Mouse (Mus musculus) midbrain, embryonic 12.5 days (tissue): ENCODE results near the gene Tshz2. TPM values are rescaled to one million over a fixed set of nuclear protein-coding genes. Genes with fewer than 3 reads are reported as not detected.
A peak's percentile ranks its signal among the peaks of the same experiment; 100 is the strongest.

Experiments
- ATAC-seq: fragments of 200-750 bp; cut with Nextera tagmentation; 2 replicates; pipeline ENCODE4 v1.8.0; 2017; ENCODE audit warnings: low read depth, moderate TSS enrichment, moderate library complexity; ENCODE audit not compliant: low FRiP score
- H3K27ac ChIP-seq: fragments of 300-500 bp; sonication (generic); replicated peaks from 2 replicates; pipeline ENCODE4 v1.5.1; 2016; ENCODE audit warnings: mild to moderate bottlenecking
- H3K27me3 ChIP-seq: fragments of 300-500 bp; sonication (generic); 2 replicates; pipeline ENCODE4 v1.6.1; 2016; ENCODE audit warnings: mild to moderate bottlenecking
- H3K36me3 ChIP-seq: fragments of 300-500 bp; sonication (generic); 2 replicates; pipeline ENCODE4 v1.6.1; 2016
- H3K4me1 ChIP-seq: fragments of 300-500 bp; sonication (generic); 2 replicates; pipeline ENCODE4 v1.6.1; 2016
- H3K4me2 ChIP-seq: fragments of 300-500 bp; sonication (generic); replicated peaks from 2 replicates; pipeline ENCODE4 v1.6.1; 2016; ENCODE audit warnings: mild to moderate bottlenecking, moderate library complexity
- H3K4me3 ChIP-seq: fragments of 300-500 bp; sonication (generic); 2 replicates; pipeline ENCODE4 v1.5.1; 2016; ENCODE audit warnings: mild to moderate bottlenecking
- H3K9ac ChIP-seq: fragments of 300-500 bp; sonication (generic); replicated peaks from 2 replicates; pipeline ENCODE4 v1.6.1; 2016; ENCODE audit warnings: mild to moderate bottlenecking, moderate library complexity
- H3K9me3 ChIP-seq: fragments of 300-500 bp; sonication (generic); 2 replicates; pipeline ENCODE4 v1.6.1; 2016; ENCODE audit warnings: mild to moderate bottlenecking
- WGBS: fragments of 180-500 bp; shearing (Covaris S2); methylation state at CpG from one replicate; pipeline ENCODE4 v1.1.7; 2016; 5-methylcytosine and 5-hydroxymethylcytosine counted together
- polyA plus RNA-seq: library from polyadenylated mRNA; unstranded; fragments of >200 nt; fragmentation: Nextera tagmentation; extraction: Ambion mirVana; gene quantifications from 2 replicates; pipeline ENCODE4 v1.2.1, GENCODE M21; 2016

Tshz2 gene
- polyA plus RNA-seq, 1 experiment from 2014 or later = 6.0 TPM

- H3K4me1 ChIP-seq = peaks cover 27% of the 10 kb centered on the region
- 24% methylated on average over 11 of the region's 11 CpGs for WGBS
- no peak overlapping the region for H3K4me3 ChIP-seq
- no peak overlapping the region for H3K9ac ChIP-seq
- peaks cover 17% of the 10 kb centered on the region; the same call in 1 of the 2 replicates for H3K27me3 ChIP-seq
- peaks cover 6% of the 10 kb centered on the region; the same call in 1 of the 2 replicates for H3K9me3 ChIP-seq
- peak overlapping the region; percentile 56 for H3K27ac ChIP-seq
- H3K36me3 ChIP-seq = no peaks in the 10 kb centered on the region
- H3K4me2 ChIP-seq = peak overlapping the region; percentile 37
- peak; percentile 71 for ATAC-seq
Measured at GRCm38 (mm10) chr2:170009729-170010128, 376.9 kb downstream of the Tshz2 start.

- Histone ChIP-seq H3K27me3 (0 out of 2 replicates have a peak, but pooled peaks cover 3% of the 10 kb centered on the region), H3K9ac (no peak overlapping the region), H3K4me2 (no peak overlapping the region), H3K9me3 (peaks cover 6% of the 10 kb centered on the region; the same call in 1 of the 2 replicates), H3K36me3 (no peaks in the 10 kb centered on the region), H3K27ac (no peak overlapping the region), H3K4me3 (no peak overlapping the region), H3K4me1 (peaks cover 27% of the 10 kb centered on the region)
- ATAC-seq = no peak
- WGBS = 37% methylated on average over 8 of the region's 8 CpGs
Measured at GRCm38 (mm10) chr2:170011858-170012257, 379.0 kb downstream of the Tshz2 start.

DNA sequence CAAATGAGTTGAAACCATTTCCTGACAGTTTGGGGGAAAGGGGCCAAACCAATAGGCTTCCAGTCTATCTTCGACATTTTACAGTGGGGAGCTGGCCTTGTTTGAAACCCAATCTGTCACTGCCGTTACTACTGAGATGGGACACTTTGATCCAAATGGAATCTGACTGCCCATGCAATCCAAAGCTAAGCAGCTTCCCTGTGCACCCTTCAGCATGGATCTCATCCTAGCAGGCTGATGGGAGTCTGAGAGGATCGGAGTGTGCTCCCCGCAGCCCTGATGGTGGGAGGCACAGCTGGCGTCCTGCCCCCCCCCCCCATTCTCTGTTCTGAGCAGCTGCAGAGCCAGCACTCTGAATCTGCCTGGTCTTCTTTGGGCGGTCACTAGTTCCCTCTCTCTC, 384.5 kb downstream of the Tshz2 start:
- Histone ChIP-seq H3K4me3 (no peak overlapping the region), H3K4me1 (peaks cover 5% of the 10 kb centered on the region), H3K36me3 (no peaks in the 10 kb centered on the region), H3K9ac (no peak overlapping the region), H3K27me3 (no peaks in the 10 kb centered on the region), H3K9me3 (no peaks in the 10 kb centered on the region), H3K27ac (no peak overlapping the region), H3K4me2 (no peak overlapping the region)
- peak; percentile 47; the same call in 1 of the 2 replicates for ATAC-seq
- WGBS = 30% methylated on average over 6 of the region's 6 CpGs

GRCm38 (mm10) chr2:170017926-170018325, 385.1 kb downstream of the Tshz2 start:
- Histone ChIP-seq H3K36me3 (no peaks in the 10 kb centered on the region), H3K4me2 (no peak overlapping the region), H3K9me3 (no peaks in the 10 kb centered on the region), H3K9ac (no peak overlapping the region), H3K4me1 (peaks cover 4% of the 10 kb centered on the region; the same call in 1 of the 2 replicates), H3K4me3 (no peak overlapping the region), H3K27me3 (no peaks in the 10 kb centered on the region), H3K27ac (no peak overlapping the region)
- ATAC-seq = no peak
- 87% methylated on average over 7 of the region's 7 CpGs for WGBS

DNA sequence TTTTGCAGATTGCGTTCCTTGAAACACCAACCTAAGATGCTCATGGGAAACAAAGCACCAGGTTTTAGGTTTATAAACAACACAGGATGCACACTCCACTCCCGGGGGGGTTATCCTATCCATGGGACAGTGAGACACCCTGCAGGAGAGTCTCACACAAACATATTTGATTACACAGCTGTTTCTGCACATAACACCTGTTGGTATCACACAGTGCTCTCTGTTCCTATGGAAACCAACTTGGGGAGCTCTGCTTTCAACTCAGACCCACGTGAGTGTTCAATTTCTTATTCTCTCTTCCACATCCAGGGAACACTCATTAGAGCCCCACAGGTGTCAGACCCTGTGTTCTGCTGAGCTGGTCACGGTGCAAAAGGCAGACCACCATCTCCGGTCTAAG, 390.1 kb downstream of the Tshz2 start:
- H3K27me3 ChIP-seq = no peaks in the 10 kb centered on the region
- no peaks in the 10 kb centered on the region for H3K36me3 ChIP-seq
- H3K9me3 ChIP-seq = no peaks in the 10 kb centered on the region
- ATAC-seq = no peak
- H3K4me1 ChIP-seq = no peaks in the 10 kb centered on the region
- H3K9ac ChIP-seq = no peak overlapping the region
- H3K27ac ChIP-seq = no peak overlapping the region
- no peak overlapping the region for H3K4me3 ChIP-seq
- H3K4me2 ChIP-seq = no peak overlapping the region
- WGBS = 78% methylated on average over 5 of the region's 5 CpGs

GRCm38 (mm10) chr2:170023741-170024140, 390.9 kb downstream of the Tshz2 start:
- no peak for ATAC-seq
- WGBS = 63% methylated on average over 9 of the region's 9 CpGs
- Histone ChIP-seq H3K4me1 (no peaks in the 10 kb centered on the region; the same call in 1 of the 2 replicates), H3K9ac (no peak overlapping the region), H3K4me3 (no peak overlapping the region), H3K27me3 (no peaks in the 10 kb centered on the region), H3K9me3 (no peaks in the 10 kb centered on the region), H3K27ac (no peak overlapping the region), H3K4me2 (no peak overlapping the region), H3K36me3 (no peaks in the 10 kb centered on the region)

GRCm38 (mm10) chr2:170024939-170025338, 392.1 kb downstream of the Tshz2 start:
- no peak overlapping the region for H3K27ac ChIP-seq
- no peaks in the 10 kb centered on the region for H3K9me3 ChIP-seq
- no peak for ATAC-seq
- no peaks in the 10 kb centered on the region for H3K27me3 ChIP-seq
- no peaks in the 10 kb centered on the region for H3K36me3 ChIP-seq
- H3K4me2 ChIP-seq = no peak overlapping the region
- 90% methylated on average over 8 of the region's 8 CpGs for WGBS
- H3K9ac ChIP-seq = no peak overlapping the region
- no peak overlapping the region for H3K4me3 ChIP-seq
- H3K4me1 ChIP-seq = no peaks in the 10 kb centered on the region; the same call in 1 of the 2 replicates

GRCm38 (mm10) chr2:170025896-170026295, 393.1 kb downstream of the Tshz2 start:
- Histone ChIP-seq H3K9me3 (no peaks in the 10 kb centered on the region), H3K4me1 (no peaks in the 10 kb centered on the region; the same call in 1 of the 2 replicates), H3K4me2 (no peak overlapping the region), H3K36me3 (no peaks in the 10 kb centered on the region), H3K27me3 (no peaks in the 10 kb centered on the region), H3K4me3 (no peak overlapping the region), H3K9ac (no peak overlapping the region), H3K27ac (no peak overlapping the region)
- 93% methylated on average over 6 of the region's 6 CpGs for WGBS
- no peak for ATAC-seq

DNA sequence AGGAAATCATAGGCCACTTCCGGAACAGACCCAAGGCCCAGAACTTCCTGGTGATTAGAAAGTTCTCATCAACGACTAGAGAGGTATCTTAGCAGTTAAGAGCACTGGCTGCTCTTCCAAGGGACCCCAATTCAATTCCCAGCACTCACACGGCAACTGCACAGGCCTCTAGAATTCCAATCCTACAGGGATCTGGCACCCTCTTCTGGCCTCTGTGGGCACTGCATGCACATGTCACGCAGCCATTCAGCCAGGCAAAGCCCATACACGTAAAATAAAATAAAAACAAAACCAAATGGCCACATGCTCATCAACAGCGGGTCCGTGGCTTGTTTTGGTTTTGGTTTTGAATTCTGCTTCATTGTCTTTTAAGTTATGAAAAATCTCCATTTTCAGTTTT, 395.0 kb downstream of the Tshz2 start:
- 94% methylated on average over 7 of the region's 7 CpGs for WGBS

GRCm38 (mm10) chr2:170028488-170029303, 395.9 kb downstream of the Tshz2 start:
- Histone ChIP-seq H3K4me3 (no peak overlapping the region), H3K36me3 (no peaks in the 10 kb centered on the region), H3K4me1 (no peaks in the 10 kb centered on the region; the same call in 1 of the 2 replicates), H3K4me2 (no peak overlapping the region), H3K27me3 (no peaks in the 10 kb centered on the region), H3K9me3 (no peaks in the 10 kb centered on the region), H3K9ac (no peak overlapping the region), H3K27ac (no peak overlapping the region)
- WGBS = 66% methylated on average over 21 of the region's 24 CpGs
- ATAC-seq = no peak

More for the DNA sequence above, 395.0 kb downstream of the Tshz2 start:
- no peak overlapping the region for H3K27ac ChIP-seq
- H3K27me3 ChIP-seq = no peaks in the 10 kb centered on the region
- no peaks in the 10 kb centered on the region; the same call in 1 of the 2 replicates for H3K4me1 ChIP-seq
- ATAC-seq = no peak
- no peak overlapping the region for H3K4me2 ChIP-seq
- H3K9ac ChIP-seq = no peak overlapping the region
- no peaks in the 10 kb centered on the region for H3K36me3 ChIP-seq
- H3K9me3 ChIP-seq = no peaks in the 10 kb centered on the region
- no peak overlapping the region for H3K4me3 ChIP-seq

GRCm38 (mm10) chr2:170029304-170029856, 396.6 kb downstream of the Tshz2 start:
- Histone ChIP-seq H3K36me3 (no peaks in the 10 kb centered on the region), H3K27ac (no peak overlapping the region), H3K4me1 (no peaks in the 10 kb centered on the region; the same call in 1 of the 2 replicates), H3K4me2 (no peak overlapping the region), H3K9me3 (no peaks in the 10 kb centered on the region), H3K27me3 (no peaks in the 10 kb centered on the region), H3K9ac (no peak overlapping the region), H3K4me3 (no peak overlapping the region)
- ATAC-seq = no peak
- 91% methylated on average over 10 of the region's 10 CpGs for WGBS

- H3K9ac ChIP-seq = no peak overlapping the region
- H3K4me1 ChIP-seq = no peaks in the 10 kb centered on the region; the same call in 1 of the 2 replicates
- no peaks in the 10 kb centered on the region for H3K9me3 ChIP-seq
- H3K27me3 ChIP-seq = no peaks in the 10 kb centered on the region
- H3K4me2 ChIP-seq = no peak overlapping the region
- no peak overlapping the region for H3K27ac ChIP-seq
- H3K36me3 ChIP-seq = no peaks in the 10 kb centered on the region
- 85% methylated on average over 12 of the region's 12 CpGs for WGBS
- H3K4me3 ChIP-seq = no peak overlapping the region
- no peak for ATAC-seq
Measured at GRCm38 (mm10) chr2:170031226-170031625, 398.4 kb downstream of the Tshz2 start.
